Mouse (Mus musculus) stomach, adult 2 months (tissue): ENCODE results near the gene Pilra. TPM values are rescaled to one million over a fixed set of nuclear protein-coding genes. Genes with fewer than 3 reads are reported as not detected.

ENCODE experiments used
- polyA plus RNA-seq: library from polyadenylated mRNA; depleted of rRNA; stranded (reverse); fragments of >200 nt; gene quantifications from 2 replicates; pipeline ENCODE4 v1.2.3, GENCODE M21; 2012; rRNA removed

Pilra gene
- polyA plus RNA-seq, result 0.38 and 1.1 TPM in 2 replicates

DNA sequence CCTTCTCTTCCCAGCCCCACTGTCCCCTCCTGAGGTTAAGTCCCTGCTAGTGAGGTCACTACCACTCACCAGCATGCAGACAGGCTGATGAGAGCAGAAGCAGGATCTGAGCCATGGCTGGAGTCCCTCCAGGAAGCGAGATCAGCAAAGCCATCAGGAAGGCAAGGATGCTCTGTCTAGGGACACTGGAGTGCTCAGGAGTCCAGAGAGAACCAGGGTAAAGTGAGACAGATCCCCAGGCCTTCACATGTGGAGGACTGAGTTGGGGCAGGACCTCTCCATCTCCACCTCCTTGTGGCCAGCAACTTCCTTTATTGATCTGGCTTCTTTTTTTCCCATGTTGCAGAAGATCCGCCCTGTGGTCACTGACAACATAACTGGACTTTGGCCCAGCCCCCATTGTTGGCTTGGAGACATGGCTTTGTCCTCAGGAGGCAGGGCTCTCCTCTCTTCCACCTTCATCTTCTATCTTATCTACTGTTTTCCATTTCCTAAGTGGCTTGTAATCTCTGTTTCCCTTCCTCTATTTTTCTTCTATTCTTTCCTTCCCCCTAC is at the start of gene Pilra:
Gene Pilra, minus strand, starts transcription at position 316 of the 555 bp plus-strand sequence.

DNA sequence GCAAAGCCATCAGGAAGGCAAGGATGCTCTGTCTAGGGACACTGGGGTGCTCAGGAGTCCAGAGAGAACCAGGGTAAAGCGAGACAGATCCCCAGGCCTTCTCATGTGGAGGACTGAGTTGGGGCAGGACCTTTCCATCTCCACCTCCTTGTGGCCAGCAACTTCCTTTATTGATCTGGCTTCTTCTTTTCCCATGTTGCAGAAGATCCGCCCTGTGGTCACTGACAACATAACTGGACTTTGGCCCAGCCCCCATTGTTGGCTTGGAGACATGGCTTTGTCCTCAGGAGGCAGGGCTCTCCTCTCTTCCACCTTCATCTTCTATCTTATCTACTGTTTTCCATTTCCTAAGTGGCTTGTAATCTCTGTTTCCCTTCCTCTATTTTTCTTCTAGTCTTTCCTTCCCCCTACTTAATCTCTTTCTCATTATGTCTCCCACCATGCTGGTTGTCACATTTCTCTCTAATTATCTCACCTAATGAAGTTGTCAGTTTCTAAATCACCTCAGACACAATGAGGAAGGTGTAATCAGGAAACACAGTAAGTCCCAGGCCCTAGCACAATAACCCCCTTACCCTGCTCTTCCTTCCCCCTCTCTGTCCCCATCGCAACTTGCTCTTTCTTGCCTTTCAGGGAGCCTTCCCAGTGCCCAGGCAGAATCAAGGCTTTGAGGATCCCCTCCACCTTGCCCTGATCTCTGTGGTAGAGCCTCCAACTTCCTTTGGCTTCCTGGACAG is 35.7 kb upstream of the Pilra start, which contains the start of gene Pilrb2:
Gene Pilrb2, minus strand, starts transcription at position 172 of the 737 bp plus-strand sequence.

DNA sequence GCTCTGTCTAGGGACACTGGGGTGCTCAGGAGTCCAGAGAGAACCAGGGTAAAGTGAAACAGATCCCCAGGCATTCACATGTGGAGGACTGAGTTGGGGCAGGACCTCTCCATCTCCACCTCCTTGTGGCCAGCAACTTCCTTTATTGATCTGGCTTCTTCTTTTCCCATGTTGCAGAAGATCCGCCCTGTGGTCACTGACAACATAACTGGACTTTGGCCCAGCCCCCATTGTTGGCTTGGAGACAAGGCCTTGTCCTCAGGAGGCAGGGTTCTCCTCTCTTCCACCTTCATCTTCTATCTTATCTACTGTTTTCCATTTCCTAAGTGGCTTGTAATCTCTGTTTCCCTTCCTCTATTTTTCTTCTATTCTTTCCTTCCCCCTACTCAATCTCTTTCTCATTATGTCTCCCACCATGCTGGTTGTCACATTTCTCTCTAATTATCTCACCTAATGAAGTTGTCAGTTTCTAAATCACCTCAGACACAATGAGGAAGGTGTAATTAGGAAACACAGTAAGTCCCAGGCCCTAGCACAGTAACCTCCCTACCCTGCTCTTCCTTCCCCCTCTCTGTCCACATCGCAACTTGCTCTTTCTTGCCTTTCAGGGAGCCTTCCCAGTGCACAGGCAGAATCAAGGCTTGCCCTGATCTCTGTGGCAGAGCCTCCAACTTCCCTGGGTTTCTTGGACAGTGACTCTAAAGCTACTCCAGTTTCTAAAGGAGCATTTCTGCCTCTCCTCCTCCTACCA is 22.1 kb upstream of the Pilra start, which contains the start of gene Pilrb1:
Gene Pilrb1, minus strand, starts transcription at position 147 of the 751 bp plus-strand sequence.

DNA sequence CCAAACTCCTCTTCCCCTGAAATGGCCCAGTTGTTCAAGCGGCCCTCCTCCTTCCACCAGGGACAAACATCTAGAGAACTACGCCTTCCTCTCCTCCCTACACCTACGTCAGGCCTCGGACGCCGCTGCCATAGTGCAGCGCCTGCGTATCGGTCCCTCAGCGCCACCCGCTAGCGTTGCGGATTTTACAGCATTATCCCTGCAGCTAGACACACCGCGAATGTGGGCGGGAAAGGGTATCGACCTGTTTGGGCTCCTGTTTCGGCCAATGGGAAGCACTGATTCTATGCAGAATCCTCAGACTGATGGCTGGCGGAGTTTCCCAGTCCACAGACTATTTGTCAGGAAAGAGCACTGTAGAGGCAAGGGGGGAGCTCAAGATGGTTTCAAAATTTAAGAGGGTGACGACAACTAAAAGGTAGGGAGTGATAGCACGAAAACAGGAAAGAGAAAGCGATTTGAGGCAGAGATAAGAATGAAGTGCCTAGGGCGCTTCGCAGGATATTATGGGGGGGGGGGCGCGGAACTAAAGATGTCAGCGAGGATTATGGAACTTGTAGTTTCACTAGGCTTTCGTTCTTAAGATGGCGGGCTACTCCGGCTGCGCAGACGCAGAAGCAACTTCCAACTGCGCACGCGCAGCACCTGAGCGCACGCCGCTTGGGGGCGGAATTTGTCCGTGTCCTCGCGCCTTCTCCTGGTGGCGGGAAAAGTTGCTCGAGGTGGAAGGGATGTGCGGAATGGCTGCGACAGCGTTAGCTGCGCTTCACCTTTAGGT is 48.7 kb downstream of the Pilra start, which contains the start of the genes Mepce and Zcwpw1:
Gene Mepce, minus strand, starts transcription at position 505 of the 778 bp plus-strand sequence.
Gene Zcwpw1, plus strand, starts transcription at position 648 of the 778 bp plus-strand sequence.

DNA sequence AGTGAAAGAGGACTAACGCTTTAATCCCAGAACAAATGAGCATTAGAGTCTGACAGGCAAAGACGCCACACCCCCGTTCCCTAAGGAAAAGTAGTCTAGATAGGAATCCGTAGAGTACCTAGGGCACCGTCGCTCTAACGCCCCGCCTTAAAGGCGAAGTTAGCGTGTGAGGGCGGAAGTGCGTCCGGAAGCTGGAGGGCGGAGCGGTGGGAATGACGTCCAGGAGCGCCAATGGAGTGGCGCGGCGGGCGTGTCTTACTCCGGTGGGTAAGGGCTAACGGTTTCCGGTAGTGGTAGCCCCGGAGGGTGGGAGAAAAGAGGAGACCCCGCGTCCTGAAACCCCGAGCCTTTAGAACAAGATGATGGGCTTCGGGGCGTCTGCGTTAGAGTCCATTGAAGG is 57.4 kb downstream of the Pilra start, which contains the start of gene Ppp1r35:
Gene Ppp1r35, plus strand, starts transcription at position 215 of the 400 bp plus-strand sequence.

Other genes starting within 250 kb of the Pilra start
- 93.4 and 111 TPM in 2 replicates for gene Mospd3, start 235.2 kb downstream of the Pilra start, polyA plus RNA-seq
- 82.5 and 87.8 TPM in 2 replicates for gene Pcolce, start 222.5 kb downstream of the Pilra start, polyA plus RNA-seq
- gene Fbxo24, start 207.3 kb downstream of the Pilra start, polyA plus RNA-seq, result 0.65 and 0.66 TPM in 2 replicates
- 19.9 and 26.0 TPM in 2 replicates for gene Lrch4, start 207.2 kb downstream of the Pilra start, polyA plus RNA-seq
- 13.3 and 15.3 TPM in 2 replicates for gene Gm20605, start 207.1 kb downstream of the Pilra start, polyA plus RNA-seq
- gene Sap25, start 194.9 kb downstream of the Pilra start, polyA plus RNA-seq, result 68.8 and 109 TPM in 2 replicates
- gene Irs3, start 190.6 kb downstream of the Pilra start, polyA plus RNA-seq, result 0.51 and 0.54 TPM in 2 replicates
- 10.0 and 11.3 TPM in 2 replicates for gene Agfg2, start 151.6 kb downstream of the Pilra start, polyA plus RNA-seq
- 3.5 and 5.9 TPM in 2 replicates for gene Nyap1, start 94.7 kb downstream of the Pilra start, polyA plus RNA-seq
- gene Tsc22d4, start 90.6 kb downstream of the Pilra start, polyA plus RNA-seq, result 77.2 and 105 TPM in 2 replicates
- gene Ppp1r35, start 57.4 kb downstream of the Pilra start, polyA plus RNA-seq, result 33.3 and 51.9 TPM in 2 replicates
- 9.1 and 12.3 TPM in 2 replicates for gene Mepce, start 48.6 kb downstream of the Pilra start, polyA plus RNA-seq
- gene Zcwpw1, start 48.5 kb downstream of the Pilra start, polyA plus RNA-seq, result 0.03 and 0.16 TPM in 2 replicates
- 1.5 and 2.7 TPM in 2 replicates for gene Pilrb1, start 21.8 kb upstream of the Pilra start, polyA plus RNA-seq
- 0.54 and 1.1 TPM in 2 replicates for gene Pilrb2, start 35.5 kb upstream of the Pilra start, polyA plus RNA-seq
- 0.75 and 0.96 TPM in 2 replicates for gene Cyp3a13, start 85.3 kb upstream of the Pilra start, polyA plus RNA-seq
- 0.04 and 0.17 TPM in 2 replicates for gene Gjc3, start 126.8 kb upstream of the Pilra start, polyA plus RNA-seq
- 0.29 and 0.66 TPM in 2 replicates for gene Azgp1, start 145.2 kb upstream of the Pilra start, polyA plus RNA-seq
- gene Smok3a, start 185.0 kb upstream of the Pilra start, polyA plus RNA-seq, result not detected in 2 replicates
- not detected in 2 replicates for gene Smok3b, start 185.1 kb upstream of the Pilra start, polyA plus RNA-seq
- gene Smok3c, start 216.9 kb upstream of the Pilra start, polyA plus RNA-seq, result not detected in 2 replicates
- 0.51 and 0.96 TPM in 2 replicates for gene Zkscan1, start 248.8 kb upstream of the Pilra start, polyA plus RNA-seq